ENCODE assay signal across 16 mouse cellular contexts in the genomic region with DNA sequence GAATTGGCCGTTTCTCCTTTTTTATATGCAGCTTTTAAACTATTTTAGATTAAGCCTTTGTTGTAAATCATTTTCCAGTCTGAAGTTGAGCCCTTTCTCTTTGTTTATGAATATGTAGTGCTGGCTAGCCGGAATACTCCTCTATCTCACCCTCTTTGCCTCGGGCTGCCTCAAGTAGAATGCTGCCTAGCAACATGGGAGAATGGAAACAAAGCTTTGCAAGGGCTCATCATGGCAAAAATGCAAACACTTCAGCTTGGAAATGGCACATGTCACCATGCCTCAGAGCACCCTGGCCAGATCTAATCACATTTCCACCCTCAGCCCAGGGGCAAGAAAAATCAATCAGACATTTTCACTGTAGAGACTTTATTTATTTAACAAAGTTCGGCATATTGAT.
DNase-seq lines count a peak whose midpoint lies in the region; ATAC-seq and TF ChIP-seq lines count a peak whose summit lies in the region.
"Had no signal": no experiment of that assay in that cellular context is flagged by ENCODE, and none has a peak within 500 bp of the region (broad histone marks: within the 10 kb centered on the region; RNA-seq: fewer than 3 reads in every experiment).

No protein-coding gene starts in this region.

- WGBS in liver, postnatal 0 days (ENCODE audit: insufficient replicate concordance): 56% methylated on average over 4 of the region's 4 CpGs
- WGBS in embryonic facial prominence, embryonic 11.5 days: 51% methylated on average over 4 of the region's 4 CpGs
- 47% methylated on average over 4 of the region's 4 CpGs for WGBS in hindbrain, postnatal 0 days

- no peak overlapping the region for H3K9ac ChIP-seq in liver, postnatal 0 days (replicated peaks)
- H3K9ac ChIP-seq in embryonic facial prominence, embryonic 11.5 days (replicated peaks; ENCODE audit: low read length): no peak overlapping the region
- H3K9ac ChIP-seq in hindbrain, postnatal 0 days (replicated peaks; ENCODE audit: low read length): no peak overlapping the region
- H3K9ac ChIP-seq: heart, embryonic 12.5 days had no signal

- no peak for TF ChIP-seq EP300 in liver, postnatal 0 days (IDR thresholded peaks at IDR 0.05; ENCODE audit: low read depth)

- no peak overlapping the region for H3K4me3 ChIP-seq in liver, postnatal 0 days (ENCODE audit: low read depth, low read length)
- H3K4me3 ChIP-seq in embryonic facial prominence, embryonic 11.5 days (ENCODE audit: low read depth, low read length): no peak overlapping the region
- no peak overlapping the region for H3K4me3 ChIP-seq in hindbrain, postnatal 0 days (ENCODE audit: low read length)
- H3K4me3 ChIP-seq: heart, embryonic 12.5 days; left cerebral cortex, adult 2 months had no signal

- H3K27me3 ChIP-seq in liver, postnatal 0 days (ENCODE audit: insufficient read depth, low read length): no peaks in the 10 kb centered on the region; the same call in 1 of the 2 replicates
- no peaks in the 10 kb centered on the region for H3K27me3 ChIP-seq in embryonic facial prominence, embryonic 11.5 days (ENCODE audit: control insufficient read depth, insufficient read depth, low read length)
- H3K27me3 ChIP-seq in hindbrain, postnatal 0 days (ENCODE audit: insufficient read depth, low read length): no peaks in the 10 kb centered on the region
- H3K27me3 ChIP-seq: heart, embryonic 12.5 days had no signal

- H3K4me2 ChIP-seq in liver, postnatal 0 days (ENCODE audit: low read depth, low read length): peak overlapping the region; percentile 13; the same call in 1 of the 2 replicates
- H3K4me2 ChIP-seq in embryonic facial prominence, embryonic 11.5 days (ENCODE audit: low read depth, low read length): no peak overlapping the region
- H3K4me2 ChIP-seq in hindbrain, postnatal 0 days (ENCODE audit: low read depth, low read length): no peak overlapping the region
- H3K4me2 ChIP-seq: heart, embryonic 12.5 days had no signal

- H3K9me3 ChIP-seq in liver, postnatal 0 days (ENCODE audit: low read length): no peaks in the 10 kb centered on the region
- no peaks in the 10 kb centered on the region for H3K9me3 ChIP-seq in embryonic facial prominence, embryonic 11.5 days (replicated peaks; ENCODE audit: control insufficient read depth, low read length)
- no peaks in the 10 kb centered on the region for H3K9me3 ChIP-seq in hindbrain, postnatal 0 days (ENCODE audit: low read length)
- H3K9me3 ChIP-seq: heart, embryonic 12.5 days had no signal

- TF ChIP-seq CTCF in liver, postnatal 0 days (IDR thresholded peaks at IDR 0.05; ENCODE audit: low read depth): no peak
- TF ChIP-seq CTCF in hindbrain, postnatal 0 days (IDR thresholded peaks at IDR 0.05; ENCODE audit: low read depth): no peak

- no peak for ATAC-seq in liver, postnatal 0 days
- 0 out of 2 replicates have a peak, but pooled peaks have one; percentile 29 for ATAC-seq in embryonic facial prominence, embryonic 11.5 days (replicated peaks; ENCODE audit: insufficient number of reproducible peaks, low FRiP score, low TSS enrichment, low read depth)
- ATAC-seq in hindbrain, postnatal 0 days: no peak
- ATAC-seq: CD4-positive, CD25-positive, alpha-beta regulatory T cell, adult 4 months had no signal

- no peak for DNase-seq in liver, postnatal 0 days
- DNase-seq in liver: no peak
- DNase-seq in embryonic facial prominence, embryonic 11.5 days (ENCODE audit: low spot score): peak; percentile 17
- peak; percentile 14 for DNase-seq in hindbrain, postnatal 0 days (ENCODE audit: low spot score)
- peak; percentile 11 for DNase-seq in retina, postnatal 1 day
- no peak for DNase-seq in ovary, postnatal 10 days (ENCODE audit: low spot score)
- DNase-seq in adrenal gland, adult 2 months: no peak
- DNase-seq: cerebellum, adult 11-12 months; gastrocnemius, postnatal 10 days; heart, postnatal 4 days; kidney, adult 2 months; kidney, postnatal 36 days; right cerebral cortex, postnatal 25 days had no signal

- H3K36me3 ChIP-seq in liver, postnatal 0 days (replicated peaks; ENCODE audit: insufficient read depth, low read length): no peaks in the 10 kb centered on the region
- no peaks in the 10 kb centered on the region for H3K36me3 ChIP-seq in embryonic facial prominence, embryonic 11.5 days (replicated peaks; ENCODE audit: control insufficient read depth, insufficient read depth, low read depth, low read length)
- H3K36me3 ChIP-seq in hindbrain, postnatal 0 days (ENCODE audit: insufficient read depth, low read length): no peaks in the 10 kb centered on the region
- H3K36me3 ChIP-seq: heart, embryonic 12.5 days had no signal

- no peaks in the 10 kb centered on the region for H3K4me1 ChIP-seq in liver, postnatal 0 days (ENCODE audit: insufficient read depth)
- no peaks in the 10 kb centered on the region for H3K4me1 ChIP-seq in embryonic facial prominence, embryonic 11.5 days (ENCODE audit: control insufficient read depth, insufficient read depth, low read length)
- no peaks in the 10 kb centered on the region for H3K4me1 ChIP-seq in hindbrain, postnatal 0 days (ENCODE audit: insufficient read depth, low read length)
- H3K4me1 ChIP-seq: heart, embryonic 12.5 days had no signal

- H3K27ac ChIP-seq in liver, postnatal 0 days (ENCODE audit: low read depth): no peak overlapping the region
- no peak overlapping the region for H3K27ac ChIP-seq in embryonic facial prominence, embryonic 11.5 days (replicated peaks; ENCODE audit: low read depth, low read length)
- H3K27ac ChIP-seq in hindbrain, postnatal 0 days: no peak overlapping the region
- H3K27ac ChIP-seq: left cerebral cortex, adult 2 months had no signal

Comparison
In these comparisons a context has a peak if more than half of its experiments do, and no peak if none do; other contexts are left out.
1. DNase-seq: peak in embryonic facial prominence, embryonic 11.5 days (single experiment), hindbrain, postnatal 0 days (single experiment) and retina, postnatal 1 day (single experiment); none in liver, postnatal 0 days (single experiment), liver (single experiment), ovary, postnatal 10 days (single experiment) and adrenal gland, adult 2 months (single experiment).